Mouse (Mus musculus) kidney, adult 2 months (tissue): ENCODE measurements around the gene Fgf15.

ENCODE experiments used
- CTCF ChIP-seq: fragments of 200-500 bp; conservative IDR thresholded peaks from 2 replicates; pipeline ENCODE4 v1.5.1; 2011; ENCODE audit warnings: low read depth, mild to moderate bottlenecking, control low read depth, low read length, moderate library complexity, mixed read lengths; ENCODE audit not compliant: insufficient read depth, insufficient read length
- POLR2A ChIP-seq: fragments of 200-500 bp; IDR thresholded peaks from one replicate; pipeline ENCODE4 v1.6.1; 2011; ENCODE audit warnings: low read depth, low read length, control low read depth

DNA sequence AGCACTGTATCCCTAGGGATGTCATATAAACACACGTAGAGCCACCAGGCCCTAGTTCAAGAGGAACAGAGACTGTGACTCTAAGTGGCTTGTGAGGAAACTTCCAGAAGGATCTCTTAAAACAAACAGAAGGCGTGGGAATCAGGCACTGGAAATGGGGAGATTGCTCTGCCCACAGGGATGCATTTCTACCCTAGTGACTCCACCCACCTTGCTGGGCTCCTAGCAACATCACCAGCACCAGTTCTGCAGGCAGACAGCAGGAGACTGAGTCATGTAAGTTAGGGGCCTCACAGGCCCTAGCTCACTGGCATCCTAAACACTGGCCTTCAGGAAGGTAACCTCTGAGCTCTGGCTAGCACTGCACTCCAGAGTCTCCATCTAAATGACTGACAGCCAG lies 4.5 kb upstream of the Fgf15 start:
- no peak for TF ChIP-seq CTCF
- TF ChIP-seq POLR2A: no peak
